Mouse (Mus musculus) stomach, postnatal 0 days (tissue): Measurements from ENCODE around the gene Il34. TPM values are rescaled to one million over a fixed set of nuclear protein-coding genes. Genes with fewer than 3 reads are reported as not detected.

Experiments
- ATAC-seq: fragments of 200-750 bp; cut with Nextera tagmentation; 2 replicates; pipeline ENCODE4 v1.8.0; 2017; ENCODE audit not compliant: low FRiP score, low TSS enrichment
- DNase-seq: peaks from one replicate; pipeline ENCODE4 v3.0.0-alpha.2; 2016; ENCODE audit warnings: low spot score
- H3K27ac ChIP-seq: fragments of 300-500 bp; sonication (generic); replicated peaks from 2 replicates; pipeline ENCODE4 v1.5.1; 2014; ENCODE audit warnings: mild to moderate bottlenecking, control low read depth
- H3K27me3 ChIP-seq: fragments of 300-500 bp; sonication (generic); 2 replicates; pipeline ENCODE4 v1.6.1; 2014; ENCODE audit warnings: low read length; ENCODE audit not compliant: control insufficient read depth, insufficient read depth
- H3K36me3 ChIP-seq: fragments of 300-500 bp; sonication (generic); 2 replicates; pipeline ENCODE4 v1.6.1; 2014; ENCODE audit warnings: low read length, mixed read lengths; ENCODE audit not compliant: control insufficient read depth, insufficient read depth
- H3K4me1 ChIP-seq: fragments of 300-500 bp; sonication (generic); replicated peaks from 2 replicates; pipeline ENCODE4 v1.6.1; 2014; ENCODE audit warnings: antibody characterized with exemption; ENCODE audit not compliant: control insufficient read depth, insufficient read depth
- H3K4me2 ChIP-seq: fragments of 300-500 bp; sonication (generic); replicated peaks from 2 replicates; pipeline ENCODE4 v1.6.1; 2014; ENCODE audit warnings: low read depth, mild to moderate bottlenecking, control low read depth, moderate library complexity
- H3K4me3 ChIP-seq: fragments of 300-500 bp; sonication (generic); 2 replicates; pipeline ENCODE4 v1.5.1; 2014; ENCODE audit warnings: low read depth, low read length, control low read depth
- H3K9ac ChIP-seq: fragments of 300-500 bp; sonication (generic); 2 replicates; pipeline ENCODE4 v1.6.1; 2014; ENCODE audit warnings: mild to moderate bottlenecking, low read length, control low read depth, mixed read lengths
- H3K9me3 ChIP-seq: fragments of 300-500 bp; sonication (generic); 2 replicates; pipeline ENCODE4 v1.6.1; 2016; ENCODE audit warnings: low read length; ENCODE audit not compliant: control insufficient read depth
- CTCF ChIP-seq: IDR thresholded peaks from 2 replicates; pipeline ENCODE4 v1.5.1; 2016; ENCODE audit warnings: antibody characterized with exemption, low read depth, mild to moderate bottlenecking, moderate library complexity
- EP300 ChIP-seq: optimal IDR thresholded peaks from 2 replicates; pipeline ENCODE3; 2016; ENCODE audit warnings: antibody characterized with exemption
- WGBS: fragments of 180-500 bp; shearing (Covaris S2); extraction: QIAGEN DNeasy Blood & Tissue Kit; methylation state at CpG from one replicate; pipeline ENCODE4 v1.1.7; 2014; 5-methylcytosine and 5-hydroxymethylcytosine counted together
- polyA plus RNA-seq: library from polyadenylated mRNA; unstranded; fragments of >200 nt; fragmentation: Nextera tagmentation; extraction: Ambion mirVana; gene quantifications from 2 replicates; pipeline ENCODE4 v1.2.1, GENCODE M21; 2015

Gene Il34
- polyA plus RNA-seq, 1 experiment from 2014 or later: 6.4 TPM

DNA sequence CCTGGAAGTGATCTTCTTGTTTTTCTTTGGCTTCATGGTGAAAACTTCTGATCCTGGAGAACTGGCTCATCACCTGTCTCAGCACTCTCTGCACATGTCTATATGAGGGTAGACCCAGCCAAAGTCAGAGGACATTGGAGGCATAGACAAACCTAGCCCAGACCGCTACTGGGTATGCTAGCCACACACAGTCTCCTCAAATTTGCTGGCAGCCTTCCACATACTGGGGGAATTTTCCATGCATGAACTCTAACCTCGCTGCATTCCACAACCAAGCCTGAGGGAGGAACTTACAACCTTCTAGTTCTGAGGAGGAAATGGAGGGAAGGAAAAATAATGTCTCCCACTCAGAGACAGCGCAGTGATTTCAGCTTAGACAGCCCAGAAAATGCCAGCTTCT lies 31.7 kb downstream of the Il34 start:
- no peak for TF ChIP-seq CTCF
- Histone ChIP-seq H3K36me3 (no peaks in the 10 kb centered on the region), H3K27me3 (no peaks in the 10 kb centered on the region), H3K4me2 (no peak overlapping the region), H3K4me3 (no peak overlapping the region), H3K4me1 (no peaks in the 10 kb centered on the region; the same call in 1 of the 2 replicates), H3K9me3 (no peaks in the 10 kb centered on the region), H3K9ac (no peak overlapping the region), H3K27ac (no peak overlapping the region)
- DNase-seq (no peak), ATAC-seq (no peak)
- WGBS: 68% methylated on average over 3 of the region's 3 CpGs

DNA sequence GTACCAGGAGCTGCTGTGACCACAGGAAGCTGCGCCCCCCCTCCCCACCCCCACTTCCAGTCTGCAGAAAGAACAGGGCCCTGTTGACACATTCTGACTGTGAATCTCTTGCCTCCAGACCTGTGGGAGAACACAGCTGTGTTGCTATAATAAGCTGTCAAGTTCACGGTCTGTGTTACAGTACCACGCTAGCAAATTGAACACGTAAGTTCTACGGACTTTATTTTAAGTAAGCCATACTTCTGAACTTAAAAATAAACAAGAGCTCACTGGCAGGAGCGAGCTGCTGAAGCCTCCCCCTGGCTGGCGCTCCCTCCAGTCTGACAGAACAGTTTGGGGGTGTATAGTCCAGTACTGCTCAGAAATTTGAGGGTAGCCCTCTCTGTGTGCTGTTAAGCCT lies 33.3 kb downstream of the Il34 start:
- Histone ChIP-seq H3K4me2 (no peak overlapping the region; the same call in 1 of the 2 replicates), H3K4me1 (no peaks in the 10 kb centered on the region; the same call in 1 of the 2 replicates), H3K9me3 (no peaks in the 10 kb centered on the region), H3K9ac (no peak overlapping the region), H3K4me3 (no peak overlapping the region), H3K27ac (0 out of 2 replicates have a peak overlapping the region, but pooled peaks have one; percentile 30), H3K36me3 (no peaks in the 10 kb centered on the region), H3K27me3 (no peaks in the 10 kb centered on the region)
- ATAC-seq (no peak), DNase-seq (no peak)
- TF ChIP-seq CTCF (no peak), EP300 (no peak)
- 46% methylated on average over 7 of the region's 7 CpGs for WGBS

DNA sequence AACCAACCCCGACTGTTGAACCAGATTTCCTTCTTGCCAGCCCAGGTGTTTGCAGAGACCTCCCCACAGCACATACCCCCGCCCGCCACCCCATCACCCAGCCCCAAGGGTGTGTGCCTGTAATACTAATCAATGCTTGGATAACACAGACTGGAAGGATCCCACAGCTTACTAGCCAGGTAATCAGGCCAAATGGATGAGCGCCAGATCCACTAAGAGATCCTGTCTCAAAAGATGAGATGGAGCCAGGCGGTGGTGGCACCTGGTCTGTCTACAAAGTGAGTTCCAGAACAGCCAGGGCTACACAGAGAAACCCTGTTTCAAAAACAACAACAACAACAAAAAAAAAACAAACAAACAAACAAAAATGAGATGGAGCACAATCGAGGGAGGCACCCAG lies 38.5 kb downstream of the Il34 start:
- no peak for ATAC-seq

DNA sequence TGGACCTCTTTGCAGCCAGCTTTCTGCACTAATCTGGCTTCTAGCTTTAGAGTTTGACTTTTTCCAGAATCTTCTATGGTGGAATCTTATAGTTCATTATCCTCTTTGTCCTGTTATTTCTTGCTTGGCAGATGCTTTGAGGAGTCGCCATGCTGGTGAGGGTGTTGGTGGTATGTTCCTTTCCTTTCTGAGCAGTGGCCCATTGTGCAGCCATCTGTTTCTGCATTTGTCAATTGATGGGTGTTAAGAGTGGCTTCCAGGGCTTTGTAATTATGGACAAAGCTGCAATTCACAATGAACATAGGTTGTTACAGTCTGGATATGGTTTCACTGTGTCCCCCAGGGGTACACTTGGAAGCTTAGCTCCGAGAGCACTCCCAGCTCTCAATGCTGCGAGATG lies 41.1 kb downstream of the Il34 start:
- Histone ChIP-seq H3K27me3 (no peaks in the 10 kb centered on the region), H3K27ac (no peak overlapping the region), H3K4me1 (no peaks in the 10 kb centered on the region; the same call in 1 of the 2 replicates), H3K4me2 (no peak overlapping the region), H3K9ac (no peak overlapping the region), H3K9me3 (no peaks in the 10 kb centered on the region), H3K4me3 (no peak overlapping the region), H3K36me3 (no peaks in the 10 kb centered on the region)
- no peak for DNase-seq
- 91% methylated on average over 3 of the region's 3 CpGs for WGBS
- ATAC-seq: no peak
- no peak for TF ChIP-seq CTCF
- TF ChIP-seq EP300: no peak

More for the DNA sequence above, 38.5 kb downstream of the Il34 start:
- WGBS: 72% methylated on average over 6 of the region's 6 CpGs
- Histone ChIP-seq H3K36me3 (no peaks in the 10 kb centered on the region), H3K4me1 (no peaks in the 10 kb centered on the region), H3K9ac (no peak overlapping the region), H3K9me3 (no peaks in the 10 kb centered on the region), H3K27ac (no peak overlapping the region), H3K4me3 (no peak overlapping the region), H3K4me2 (no peak overlapping the region), H3K27me3 (no peaks in the 10 kb centered on the region)
- TF ChIP-seq EP300: no peak
- no peak for TF ChIP-seq CTCF
- no peak for DNase-seq

DNA sequence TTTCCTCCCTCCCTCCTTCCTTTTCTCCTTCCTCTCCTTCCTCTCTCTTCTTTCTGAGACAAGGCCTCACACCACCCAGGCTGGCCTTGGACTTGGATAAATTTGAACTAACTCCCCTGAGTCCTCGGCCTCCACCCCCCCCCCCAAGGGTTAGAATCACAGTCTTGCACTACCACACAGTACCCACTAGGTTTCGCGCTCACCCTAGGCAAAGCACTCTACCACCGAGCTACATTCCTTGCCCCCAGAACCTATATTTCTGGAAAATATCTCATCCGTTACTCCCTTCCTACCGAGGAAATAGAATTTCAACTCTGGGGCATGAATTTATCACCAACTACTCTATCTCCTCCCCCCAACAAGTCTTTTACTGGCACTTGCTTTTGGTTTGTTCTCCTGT lies 43.7 kb downstream of the Il34 start:
- Histone ChIP-seq H3K9ac (no peak overlapping the region), H3K36me3 (no peaks in the 10 kb centered on the region), H3K27ac (no peak overlapping the region), H3K4me2 (no peak overlapping the region), H3K4me1 (no peaks in the 10 kb centered on the region; the same call in 1 of the 2 replicates), H3K27me3 (no peaks in the 10 kb centered on the region), H3K9me3 (no peaks in the 10 kb centered on the region), H3K4me3 (no peak overlapping the region)
- TF ChIP-seq CTCF: peak; percentile 65
- no peak for TF ChIP-seq EP300
- ATAC-seq: peak; percentile 51; the same call in 1 of the 2 replicates
- DNase-seq: no peak
- 61% methylated on average over 6 of the region's 6 CpGs for WGBS

DNA sequence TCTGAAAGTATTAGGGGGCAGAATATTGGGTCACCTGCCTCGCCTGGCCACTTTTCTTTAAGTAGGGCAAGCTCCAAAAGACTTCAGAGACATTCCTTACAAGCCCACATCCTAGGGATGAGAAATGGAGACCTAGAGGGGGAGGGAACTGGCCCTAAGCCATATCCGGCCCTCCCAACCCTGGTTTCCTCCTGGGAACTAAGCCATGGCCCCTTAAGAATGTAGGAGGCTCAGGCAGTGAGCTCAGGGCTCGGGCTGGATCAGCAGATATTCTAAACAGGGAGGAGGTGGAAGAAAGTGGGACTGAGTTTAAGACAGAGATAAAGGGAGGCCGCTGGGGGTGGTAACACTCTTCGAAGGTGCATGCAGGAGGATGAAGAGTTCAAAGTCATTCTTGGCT lies 44.5 kb downstream of the Il34 start:
- Histone ChIP-seq H3K4me2 (no peak overlapping the region), H3K4me1 (no peaks in the 10 kb centered on the region; the same call in 1 of the 2 replicates), H3K27me3 (no peaks in the 10 kb centered on the region), H3K9ac (no peak overlapping the region), H3K27ac (no peak overlapping the region; the same call in 1 of the 2 replicates), H3K36me3 (no peaks in the 10 kb centered on the region), H3K4me3 (no peak overlapping the region), H3K9me3 (no peaks in the 10 kb centered on the region)
- WGBS: 42% methylated on average over 5 of the region's 5 CpGs
- DNase-seq (no peak), ATAC-seq (peak; percentile 51; the same call in 1 of the 2 replicates)
- no peak for TF ChIP-seq CTCF
- TF ChIP-seq EP300: no peak
